Mouse (Mus musculus) stomach, embryonic 15.5 days (tissue): ENCODE data around the gene Ccdc15. TPM values are rescaled to one million over a fixed set of nuclear protein-coding genes. Genes with fewer than 3 reads are reported as not detected.

ENCODE experiments used
- ATAC-seq: fragments of 200-750 bp; cut with Nextera tagmentation; 2 replicates; pipeline ENCODE4 v1.8.0; 2017; ENCODE audit warnings: low read depth, moderate number of reproducible peaks, moderate TSS enrichment; ENCODE audit not compliant: insufficient read depth, low FRiP score
- H3K27ac ChIP-seq: fragments of 300-500 bp; sonication (generic); 2 replicates; pipeline ENCODE4 v1.5.1; 2015; ENCODE audit warnings: mild to moderate bottlenecking, inconsistent platforms
- H3K27me3 ChIP-seq: fragments of 300-500 bp; sonication (generic); replicated peaks from 2 replicates; pipeline ENCODE4 v1.6.1; 2015; ENCODE audit warnings: inconsistent platforms
- H3K36me3 ChIP-seq: fragments of 300-500 bp; sonication (generic); 2 replicates; pipeline ENCODE4 v1.6.1; 2015; ENCODE audit warnings: inconsistent platforms
- H3K4me1 ChIP-seq: fragments of 300-500 bp; sonication (generic); 2 replicates; pipeline ENCODE4 v1.6.1; 2015; ENCODE audit warnings: inconsistent platforms
- H3K4me2 ChIP-seq: fragments of 300-500 bp; sonication (generic); 2 replicates; pipeline ENCODE4 v1.6.1; 2015; ENCODE audit warnings: mild to moderate bottlenecking, inconsistent platforms
- H3K4me3 ChIP-seq: fragments of 300-500 bp; sonication (generic); replicated peaks from 2 replicates; pipeline ENCODE4 v1.5.1; 2015; ENCODE audit warnings: inconsistent platforms
- H3K9ac ChIP-seq: fragments of 300-500 bp; sonication (generic); 2 replicates; pipeline ENCODE4 v1.6.1; 2015; ENCODE audit warnings: inconsistent platforms
- H3K9me3 ChIP-seq: fragments of 300-500 bp; sonication (generic); 2 replicates; pipeline ENCODE4 v1.6.1; 2016; ENCODE audit warnings: inconsistent platforms
- WGBS: fragments of 180-500 bp; shearing (Covaris S2); methylation state at CpG from one replicate; pipeline ENCODE4 v1.1.7; 2015; 5-methylcytosine and 5-hydroxymethylcytosine counted together
- polyA plus RNA-seq: library from polyadenylated mRNA; unstranded; fragments of >200 nt; fragmentation: Nextera tagmentation; extraction: Ambion mirVana; gene quantifications from 2 replicates; pipeline ENCODE4 v1.2.1, GENCODE M21; 2015

The Ccdc15 gene
- polyA plus RNA-seq, 1 experiment from 2014 or later = 6.3 TPM

- H3K27me3 ChIP-seq = no peaks in the 10 kb centered on the region
- WGBS = 79% methylated on average over 17 of the region's 17 CpGs
- no peak within 1 kb of the TSS for H3K27ac ChIP-seq
- ATAC-seq = no peak
- H3K4me2 ChIP-seq = no peak within 1 kb of the TSS
- no peak within 1 kb of the TSS for H3K4me3 ChIP-seq
- no peaks in the 10 kb centered on the region for H3K36me3 ChIP-seq
- no peak within 1 kb of the TSS for H3K9ac ChIP-seq
- no peaks in the 10 kb centered on the region for H3K9me3 ChIP-seq
- H3K4me1 ChIP-seq = no peaks in the 10 kb centered on the region
Observed at GRCm38 (mm10) chr9:37367301-37368080, 19.3 kb upstream of the Ccdc15 start, which contains the start of gene Hepacam. Hepacam (plus strand) TSS chr9:37367351.

GRCm38 (mm10) chr9:37365706-37366105, 17.5 kb upstream of the Ccdc15 start:
- Histone ChIP-seq H3K4me2 (no peak overlapping the region), H3K36me3 (no peaks in the 10 kb centered on the region), H3K4me3 (no peak overlapping the region), H3K4me1 (no peaks in the 10 kb centered on the region), H3K9ac (no peak overlapping the region), H3K27me3 (no peaks in the 10 kb centered on the region), H3K27ac (no peak overlapping the region), H3K9me3 (no peaks in the 10 kb centered on the region)
- ATAC-seq = no peak
- 50% methylated on average over 5 of the region's 5 CpGs for WGBS

- peaks cover 3% of the 10 kb centered on the region; the same call in 1 of the 2 replicates for H3K4me1 ChIP-seq
- H3K9me3 ChIP-seq = no peaks in the 10 kb centered on the region
- no peaks in the 10 kb centered on the region for H3K36me3 ChIP-seq
- no peak for ATAC-seq
- H3K27ac ChIP-seq = no peak overlapping the region
- no peak overlapping the region for H3K4me3 ChIP-seq
- H3K27me3 ChIP-seq = no peaks in the 10 kb centered on the region
- no peak overlapping the region for H3K4me2 ChIP-seq
- H3K9ac ChIP-seq = no peak overlapping the region
- WGBS = 82% methylated on average over 3 of the region's 3 CpGs
Observed at GRCm38 (mm10) chr9:37364392-37364791, 16.2 kb upstream of the Ccdc15 start.

- H3K9ac ChIP-seq = no peak overlapping the region
- no peak for ATAC-seq
- no peak overlapping the region for H3K27ac ChIP-seq
- H3K4me2 ChIP-seq = no peak overlapping the region
- H3K27me3 ChIP-seq = no peaks in the 10 kb centered on the region
- H3K4me1 ChIP-seq = peaks cover 6% of the 10 kb centered on the region; the same call in 1 of the 2 replicates
- H3K4me3 ChIP-seq = no peak overlapping the region
- 60% methylated on average over 3 of the region's 3 CpGs for WGBS
- H3K36me3 ChIP-seq = no peaks in the 10 kb centered on the region
- no peaks in the 10 kb centered on the region for H3K9me3 ChIP-seq
Observed at GRCm38 (mm10) chr9:37363551-37363950, 15.3 kb upstream of the Ccdc15 start.

- Histone ChIP-seq H3K36me3 (no peaks in the 10 kb centered on the region), H3K9me3 (no peaks in the 10 kb centered on the region), H3K27me3 (no peaks in the 10 kb centered on the region), H3K4me1 (peaks cover 6% of the 10 kb centered on the region; the same call in 1 of the 2 replicates), H3K4me3 (no peak overlapping the region), H3K4me2 (no peak overlapping the region), H3K9ac (no peak overlapping the region), H3K27ac (no peak overlapping the region)
- WGBS = 66% methylated on average over 1 of the region's 1 CpGs
- ATAC-seq = no peak
Observed at GRCm38 (mm10) chr9:37362881-37363280, 14.6 kb upstream of the Ccdc15 start.

GRCm38 (mm10) chr9:37362084-37362483, 13.9 kb upstream of the Ccdc15 start:
- ATAC-seq = no peak
- Histone ChIP-seq H3K36me3 (no peaks in the 10 kb centered on the region), H3K27ac (no peak overlapping the region)

GRCm38 (mm10) chr9:37359331-37360220, 11.3 kb upstream of the Ccdc15 start:
- peak; percentile 57; the same call in 1 of the 2 replicates for ATAC-seq
- Histone ChIP-seq H3K27me3 (no peaks in the 10 kb centered on the region), H3K4me3 (no peak overlapping the region), H3K9me3 (no peaks in the 10 kb centered on the region), H3K36me3 (no peaks in the 10 kb centered on the region), H3K27ac (no peak overlapping the region; the same call in 1 of the 2 replicates), H3K9ac (no peak overlapping the region), H3K4me1 (peaks cover 6% of the 10 kb centered on the region; the same call in 1 of the 2 replicates), H3K4me2 (no peak overlapping the region)
- WGBS = 45% methylated on average over 6 of the region's 6 CpGs

More at GRCm38 (mm10) chr9:37362084-37362483, 13.9 kb upstream of the Ccdc15 start:
- Histone ChIP-seq H3K9me3 (no peaks in the 10 kb centered on the region), H3K4me2 (no peak overlapping the region), H3K4me3 (no peak overlapping the region), H3K9ac (no peak overlapping the region), H3K27me3 (no peaks in the 10 kb centered on the region), H3K4me1 (peaks cover 6% of the 10 kb centered on the region; the same call in 1 of the 2 replicates)

GRCm38 (mm10) chr9:37358713-37359330, 10.6 kb upstream of the Ccdc15 start:
- WGBS = 78% methylated on average over 7 of the region's 7 CpGs

GRCm38 (mm10) chr9:37354485-37354884, 6.3 kb upstream of the Ccdc15 start:
- no peak overlapping the region for H3K9ac ChIP-seq
- H3K4me1 ChIP-seq = peaks cover 4% of the 10 kb centered on the region; the same call in 1 of the 2 replicates
- no peaks in the 10 kb centered on the region for H3K9me3 ChIP-seq
- no peak for ATAC-seq
- WGBS = 63% methylated on average over 1 of the region's 1 CpGs
- no peaks in the 10 kb centered on the region for H3K27me3 ChIP-seq
- H3K4me3 ChIP-seq = no peak overlapping the region
- H3K4me2 ChIP-seq = no peak overlapping the region
- no peaks in the 10 kb centered on the region for H3K36me3 ChIP-seq
- no peak overlapping the region for H3K27ac ChIP-seq

More at GRCm38 (mm10) chr9:37358713-37359330, 10.6 kb upstream of the Ccdc15 start:
- no peak for ATAC-seq
- H3K4me3 ChIP-seq = no peak overlapping the region
- no peak overlapping the region; the same call in 1 of the 2 replicates for H3K27ac ChIP-seq
- no peaks in the 10 kb centered on the region for H3K9me3 ChIP-seq
- H3K4me2 ChIP-seq = no peak overlapping the region
- H3K4me1 ChIP-seq = peaks cover 6% of the 10 kb centered on the region; the same call in 1 of the 2 replicates
- H3K27me3 ChIP-seq = no peaks in the 10 kb centered on the region
- no peaks in the 10 kb centered on the region for H3K36me3 ChIP-seq
- no peak overlapping the region for H3K9ac ChIP-seq

GRCm38 (mm10) chr9:37351266-37351665, 3.0 kb upstream of the Ccdc15 start:
- Histone ChIP-seq H3K27ac (no peak overlapping the region), H3K4me2 (no peak overlapping the region), H3K27me3 (no peaks in the 10 kb centered on the region), H3K9ac (no peak overlapping the region), H3K4me1 (no peaks in the 10 kb centered on the region; the same call in 1 of the 2 replicates), H3K9me3 (no peaks in the 10 kb centered on the region), H3K4me3 (no peak overlapping the region), H3K36me3 (no peaks in the 10 kb centered on the region)
- no peak for ATAC-seq
- WGBS = 41% methylated on average over 2 of the region's 2 CpGs

- H3K27ac ChIP-seq = no peak overlapping the region
- peak overlapping the region; percentile 85 for H3K4me3 ChIP-seq
- H3K9ac ChIP-seq = no peak overlapping the region
- WGBS = 93% methylated on average over 3 of the region's 3 CpGs
- no peak for ATAC-seq
- H3K4me2 ChIP-seq = peak overlapping the region; percentile 85
- H3K27me3 ChIP-seq = no peaks in the 10 kb centered on the region
- no peaks in the 10 kb centered on the region for H3K36me3 ChIP-seq
- H3K4me1 ChIP-seq = no peaks in the 10 kb centered on the region; the same call in 1 of the 2 replicates
- H3K9me3 ChIP-seq = no peaks in the 10 kb centered on the region
Observed at GRCm38 (mm10) chr9:37349050-37349449, 818 bp upstream of the Ccdc15 start.
